8 mouse cellular contexts compared by ENCODE assay signal in the genomic region with DNA sequence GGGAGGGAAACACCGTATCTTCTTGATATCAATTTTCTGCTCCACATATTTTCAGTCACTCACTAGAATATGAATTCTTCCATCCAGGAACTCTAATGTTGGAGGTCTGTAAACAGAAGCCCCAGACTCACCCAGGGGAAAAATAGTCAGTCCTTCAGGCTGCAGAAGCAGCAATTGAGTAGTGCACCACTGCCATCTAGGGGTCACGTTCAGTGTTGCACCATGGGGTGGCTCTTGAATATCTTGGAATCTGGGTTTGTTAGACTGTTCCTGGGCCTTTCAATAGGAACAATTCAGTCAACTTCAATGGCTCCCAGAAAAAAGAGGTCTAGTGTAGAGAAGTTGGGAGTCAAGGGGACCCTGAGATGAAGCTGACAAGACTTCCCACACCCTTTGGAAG.
A peak's percentile ranks its signal among the peaks of the same experiment; 100 is the strongest.
DNase-seq lines count a peak whose midpoint lies in the region; TF ChIP-seq lines count a peak whose summit lies in the region.
"Not testable (repeated sequence)": the region's sequence is repeated elsewhere in the genome, so short reads cannot be mapped to it uniquely, and the experiment has no call there.

No protein-coding gene starts in this region.

- H3K27ac ChIP-seq in left cerebral cortex, adult 2 months = not testable (repeated sequence)

- intact Hi-C loops in gastrocnemius, postnatal 36 days (cut with DNase I) = loop anchor here (10.0 kb wide), 1 partner anchor 89 kb away; no protein-coding TSS in a partner anchor
- intact Hi-C loops in left cerebral cortex, adult 2 months (cut with DNase I) = loop anchor here (5.0 kb wide), 1 partner anchor 86 kb away; no protein-coding TSS in a partner anchor

- peak; percentile 78 for TF ChIP-seq CTCF in left cerebral cortex, adult 2 months (IDR thresholded peaks at IDR 0.05)

- DNase-seq in adrenal gland, postnatal 10 days = peak; percentile 77
- peak; percentile 79 for DNase-seq in embryo, embryonic 10 days (ENCODE audit: low spot score)
- peak; percentile 33 to 44 for DNase-seq in gastrocnemius, postnatal 36 days
- DNase-seq in kidney, adult 18-20 months = peak; percentile 68
- DNase-seq in left cerebral cortex, adult 2 months (ENCODE audit: extremely low spot score in 1 of 2, low spot score in 2 of 2) = peak; percentile 51 to 67
- peak; percentile 66 for DNase-seq in lung, postnatal 36 days
- peak; percentile 29 for DNase-seq in right cerebral cortex, postnatal 25 days
- DNase-seq in urinary bladder, postnatal 14 days (ENCODE audit: low spot score) = peak; percentile 44

- H3K4me3 ChIP-seq in left cerebral cortex, adult 2 months = not testable (repeated sequence)

Comparison
In these comparisons a context has a peak if more than half of its experiments do, and no peak if none do; other contexts are left out.
1. DNase-seq: peak in every context shown above with its lines; median percentile 79 in embryo, embryonic 10 days; 77 in adrenal gland, postnatal 10 days; 68 in kidney, adult 18-20 months; 66 in lung, postnatal 36 days; 59 in left cerebral cortex, adult 2 months; 44 in urinary bladder, postnatal 14 days; 38 in gastrocnemius, postnatal 36 days; 29 in right cerebral cortex, postnatal 25 days.